ENCODE assay signal across 18 mouse cellular contexts in the genomic region with DNA sequence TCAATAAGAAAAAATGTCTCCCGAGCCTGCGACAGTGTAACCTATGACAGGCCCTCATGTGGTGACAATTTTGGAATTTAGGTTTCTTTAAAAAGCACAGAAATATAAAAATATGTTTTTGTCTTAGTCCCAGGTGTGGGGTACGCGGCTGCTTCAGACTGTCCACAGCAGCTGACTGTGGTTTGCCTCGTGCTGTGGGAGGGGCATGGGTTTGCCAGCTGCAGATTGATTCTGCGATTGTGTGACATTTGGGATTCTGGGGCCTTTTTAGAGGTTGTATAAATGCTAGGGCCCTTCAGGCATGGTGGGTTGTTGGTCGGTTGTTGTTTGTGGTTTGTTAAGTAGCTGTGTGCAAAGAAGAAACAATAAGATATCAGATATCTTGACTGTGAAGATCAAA. TPM values are rescaled to one million over a fixed set of nuclear protein-coding genes. Genes with fewer than 3 reads are reported as not detected.
DNase-seq lines count a peak whose midpoint lies in the region; ATAC-seq and TF ChIP-seq lines count a peak whose summit lies in the region.
"Had no signal": no experiment of that assay in that cellular context is flagged by ENCODE, and none has a peak within 500 bp of the region (broad histone marks: within the 10 kb centered on the region; RNA-seq: fewer than 3 reads in every experiment).

No protein-coding gene starts in this region.

- H3K9ac ChIP-seq in liver, postnatal 0 days (replicated peaks): no peak overlapping the region
- H3K9ac ChIP-seq: limb, embryonic 13.5 days had no signal

- TF ChIP-seq POLR2A in spleen, adult 2 months (IDR thresholded peaks at IDR 0.05; ENCODE audit: low read depth, low read length): no peak

- peaks cover 87% of the 10 kb centered on the region for H3K4me1 ChIP-seq in spleen, adult 2 months (ENCODE audit: control insufficient read depth, insufficient read depth, insufficient read length)
- peaks cover 94% of the 10 kb centered on the region for H3K4me1 ChIP-seq in liver, postnatal 0 days (ENCODE audit: insufficient read depth)

- no peak for TF ChIP-seq EP300 in liver, postnatal 0 days (IDR thresholded peaks at IDR 0.05; ENCODE audit: low read depth)

- H3K4me3 ChIP-seq in spleen, adult 2 months (ENCODE audit: extremely low read depth, insufficient read depth, insufficient read length): no peak overlapping the region
- H3K4me3 ChIP-seq in liver, postnatal 0 days (ENCODE audit: low read depth, low read length): no peak overlapping the region
- H3K4me3 ChIP-seq: limb, embryonic 13.5 days had no signal

- 0 out of 2 replicates have a peak overlapping the region, but pooled peaks have one; percentile 90 for H3K4me2 ChIP-seq in liver, postnatal 0 days (ENCODE audit: low read depth, low read length)
- H3K4me2 ChIP-seq: limb, embryonic 13.5 days had no signal

- no peaks in the 10 kb centered on the region for H3K27me3 ChIP-seq in spleen, adult 2 months (ENCODE audit: control insufficient read depth, insufficient read depth, low read length)
- no peaks in the 10 kb centered on the region for H3K27me3 ChIP-seq in liver, postnatal 0 days (ENCODE audit: insufficient read depth, low read length)
- H3K27me3 ChIP-seq: limb, embryonic 13.5 days had no signal

- H3K36me3 ChIP-seq in spleen, adult 2 months (ENCODE audit: control insufficient read depth, insufficient read depth, low read length): peaks cover 4% of the 10 kb centered on the region
- H3K36me3 ChIP-seq in liver, postnatal 0 days (replicated peaks; ENCODE audit: insufficient read depth, low read length): peaks cover 20% of the 10 kb centered on the region

- WGBS in spleen, adult 2 months: 14% methylated on average over 7 of the region's 7 CpGs
- 52% methylated on average over 7 of the region's 7 CpGs for WGBS in liver, postnatal 0 days (ENCODE audit: insufficient replicate concordance)

- H3K9me3 ChIP-seq in liver, postnatal 0 days (ENCODE audit: low read length): no peaks in the 10 kb centered on the region
- H3K9me3 ChIP-seq: limb, embryonic 13.5 days had no signal

- DNase-seq in spleen, adult 2 months (ENCODE audit: low read depth in 1 of 2, low spot score in 2 of 2): no peak
- no peak for DNase-seq in spleen, postnatal 14 days (ENCODE audit: low spot score in 2 of 2)
- peak; percentile 81 for DNase-seq in induced T-regulatory cell, adult 2 months (ENCODE audit: low read depth)
- DNase-seq in liver, postnatal 0 days: no peak
- DNase-seq in thymus, postnatal 25 days: peak; percentile 62
- no peak for DNase-seq in retina, postnatal 1 day
- no peak for DNase-seq in layer of hippocampus, postnatal 14 days (ENCODE audit: low spot score in 2 of 2)
- no peak for DNase-seq in urinary bladder, postnatal 4 days (ENCODE audit: low spot score in 2 of 2)
- DNase-seq: adrenal gland, postnatal 36 days; cerebellum, adult 2 months; heart, postnatal 4 days; kidney, adult 8-10 months; kidney, postnatal 36 days; layer of hippocampus, adult 9-11 months had no signal

- H3K27ac ChIP-seq in spleen, adult 2 months (ENCODE audit: insufficient read depth, low read length): peak overlapping the region; percentile 16; the same call in 1 of the 2 replicates
- H3K27ac ChIP-seq in liver, postnatal 0 days (ENCODE audit: low read depth): peak overlapping the region; percentile 98
- H3K27ac ChIP-seq: hindbrain, postnatal 0 days; limb, embryonic 13.5 days had no signal

- no peak for ATAC-seq in liver, postnatal 0 days
- ATAC-seq: hindbrain, postnatal 0 days; lung, postnatal 0 days; midbrain, embryonic 16.5 days had no signal

- TF ChIP-seq CTCF in spleen, adult 2 months (IDR thresholded peaks at IDR 0.05; ENCODE audit: extremely low read depth, insufficient read depth, insufficient read length, insufficient replicate concordance): no peak
- TF ChIP-seq CTCF in liver, postnatal 0 days (IDR thresholded peaks at IDR 0.05; ENCODE audit: low read depth): no peak

RNA-seq across cellular contexts. Expression of a gene that starts 18.3 kb away (rescaled TPM):
- 69.5 and 81.3 TPM in 2 replicates for polyA plus RNA-seq in spleen, adult 2 months (2012; rRNA removed)
- polyA plus RNA-seq in liver, postnatal 0 days (2015; fragmentation: Nextera tagmentation; extraction: Ambion mirVana): 11.7 and 13.5 TPM in 2 replicates
- 10 to 100 TPM; 25.2 to 25.7 TPM for total RNA-seq in layer of hippocampus, postnatal 14 days (2021)

RNA-seq across cellular contexts. Expression of a gene that starts 27.7 kb away (rescaled TPM):
- polyA plus RNA-seq in spleen, adult 2 months (2012; rRNA removed): 117 and 118 TPM in 2 replicates
- 79.4 and 89.2 TPM in 2 replicates for polyA plus RNA-seq in liver, postnatal 0 days (2015; fragmentation: Nextera tagmentation; extraction: Ambion mirVana)
- 10 to 100 TPM; 28.1 to 28.8 TPM for total RNA-seq in layer of hippocampus, postnatal 14 days (2021)

RNA-seq across cellular contexts. Expression of a gene that starts 27.7 kb away (rescaled TPM):
- 3.0 and 3.7 TPM in 2 replicates for polyA plus RNA-seq in spleen, adult 2 months (2012; rRNA removed)
- 1.5 and 1.6 TPM in 2 replicates for polyA plus RNA-seq in liver, postnatal 0 days (2015; fragmentation: Nextera tagmentation; extraction: Ambion mirVana)
- total RNA-seq in layer of hippocampus, postnatal 14 days (2021): 1 to 10 TPM; 6.3 to 6.4 TPM

RNA-seq across cellular contexts. Expression of a gene that starts 41.2 kb away (rescaled TPM):
- polyA plus RNA-seq in spleen, adult 2 months (2012; rRNA removed): 0.25 and 0.31 TPM in 2 replicates
- polyA plus RNA-seq in liver, postnatal 0 days (2015; fragmentation: Nextera tagmentation; extraction: Ambion mirVana): 0.43 TPM in 2 replicates
- total RNA-seq in layer of hippocampus, postnatal 14 days (2021): 1 to 10 TPM in 1 of 2 experiments, under 1 TPM in 1; 0.95 to 1.6 TPM

RNA-seq across cellular contexts. Expression of a gene that starts 56.1 kb away (rescaled TPM):
- 14.9 and 21.5 TPM in 2 replicates for polyA plus RNA-seq in spleen, adult 2 months (2012; rRNA removed)
- polyA plus RNA-seq in liver, postnatal 0 days (2015; fragmentation: Nextera tagmentation; extraction: Ambion mirVana): 20.9 and 23.1 TPM in 2 replicates
- 10 to 100 TPM; 38.9 to 39.3 TPM for total RNA-seq in layer of hippocampus, postnatal 14 days (2021)

Comparison
In these comparisons a context has a peak if more than half of its experiments do, and no peak if none do; other contexts are left out.
1. DNase-seq: peak in induced T-regulatory cell, adult 2 months (single experiment) and thymus, postnatal 25 days (single experiment); none in spleen, adult 2 months (0 of 2), spleen, postnatal 14 days (0 of 2), liver, postnatal 0 days (single experiment), retina, postnatal 1 day (single experiment), layer of hippocampus, postnatal 14 days (0 of 2) and urinary bladder, postnatal 4 days (0 of 2).